Mouse (Mus musculus): ENCODE data around the gene Cwc22. TPM values are rescaled to one million over a fixed set of nuclear protein-coding genes. Genes with fewer than 3 reads are reported as not detected.
A peak's percentile ranks its signal among the peaks of the same experiment; 100 is the strongest.

Cwc22 gene
- polyA plus RNA-seq, 1 experiment from 2014 or later = 18.9 TPM

GRCm38 (mm10) chr2:77944860-77945595 is 1.1 kb downstream of the Cwc22 start:
- no peak for ATAC-seq (ENCODE audit: insufficient number of reproducible peaks, low FRiP score)
- 37% methylated on average over 8 of the region's 8 CpGs for WGBS

GRCm38 (mm10) chr2:77944281-77944680 is 1.9 kb downstream of the Cwc22 start:
- no peak for ATAC-seq (ENCODE audit: insufficient number of reproducible peaks, low FRiP score)
- Histone ChIP-seq H3K36me3 (peaks cover 8% of the 10 kb centered on the region), H3K27me3 (replicated peaks) (no peaks in the 10 kb centered on the region), H3K27ac (ENCODE audit: poor library complexity, severe bottlenecking) (no peak overlapping the region), H3K4me1 (replicated peaks) (peaks cover 6% of the 10 kb centered on the region; the same call in 1 of the 2 replicates), H3K9me3 (replicated peaks) (peaks cover 3% of the 10 kb centered on the region; the same call in 1 of the 2 replicates), H3K9ac (no peak overlapping the region), H3K4me2 (no peak overlapping the region), H3K4me3 (no peak overlapping the region)
- WGBS = 93% methylated on average over 5 of the region's 5 CpGs

More at GRCm38 (mm10) chr2:77944860-77945595, 1.1 kb downstream of the Cwc22 start:
- Histone ChIP-seq H3K9me3 (replicated peaks) (peaks cover 3% of the 10 kb centered on the region; the same call in 1 of the 2 replicates), H3K4me2 (peak overlapping the region; percentile 85), H3K4me1 (replicated peaks) (peaks cover 6% of the 10 kb centered on the region; the same call in 1 of the 2 replicates), H3K27ac (ENCODE audit: poor library complexity, severe bottlenecking) (no peak overlapping the region), H3K36me3 (peaks cover 3% of the 10 kb centered on the region; the same call in 1 of the 2 replicates), H3K27me3 (replicated peaks) (no peaks in the 10 kb centered on the region), H3K4me3 (peak overlapping the region; percentile 70), H3K9ac (peak overlapping the region; percentile 95)

GRCm38 (mm10) chr2:77941944-77942343 is 4.2 kb downstream of the Cwc22 start:
- Histone ChIP-seq H3K4me3 (no peak overlapping the region), H3K27me3 (replicated peaks) (no peaks in the 10 kb centered on the region), H3K9me3 (replicated peaks) (no peaks in the 10 kb centered on the region), H3K4me2 (no peak overlapping the region), H3K4me1 (replicated peaks) (peaks cover 6% of the 10 kb centered on the region; the same call in 1 of the 2 replicates), H3K27ac (ENCODE audit: poor library complexity, severe bottlenecking) (no peak overlapping the region), H3K9ac (no peak overlapping the region), H3K36me3 (peaks cover 9% of the 10 kb centered on the region)
- ATAC-seq (ENCODE audit: insufficient number of reproducible peaks, low FRiP score) = no peak
- 86% methylated on average over 2 of the region's 2 CpGs for WGBS

- Histone ChIP-seq H3K36me3 (peaks cover 35% of the 10 kb centered on the region), H3K4me3 (no peak overlapping the region), H3K27ac (ENCODE audit: poor library complexity, severe bottlenecking) (no peak overlapping the region), H3K4me1 (replicated peaks) (no peaks in the 10 kb centered on the region), H3K27me3 (replicated peaks) (no peaks in the 10 kb centered on the region), H3K9me3 (replicated peaks) (no peaks in the 10 kb centered on the region), H3K4me2 (no peak overlapping the region), H3K9ac (no peak overlapping the region)
- ATAC-seq (ENCODE audit: insufficient number of reproducible peaks, low FRiP score) = no peak
- WGBS = 90% methylated on average over 4 of the region's 4 CpGs
These were observed 7.9 kb downstream of the Cwc22 start for GRCm38 (mm10) chr2:77938317-77938716.

GRCm38 (mm10) chr2:77937818-77938217 is 8.4 kb downstream of the Cwc22 start:
- no peak for ATAC-seq (ENCODE audit: insufficient number of reproducible peaks, low FRiP score)
- H3K4me1 ChIP-seq (replicated peaks) = no peaks in the 10 kb centered on the region
- H3K9ac ChIP-seq = no peak overlapping the region
- no peaks in the 10 kb centered on the region for H3K27me3 ChIP-seq (replicated peaks)
- no peaks in the 10 kb centered on the region for H3K9me3 ChIP-seq (replicated peaks)
- no peak overlapping the region for H3K4me2 ChIP-seq
- H3K27ac ChIP-seq (ENCODE audit: poor library complexity, severe bottlenecking) = no peak overlapping the region
- 90% methylated on average over 3 of the region's 3 CpGs for WGBS
- no peak overlapping the region for H3K4me3 ChIP-seq
- peaks cover 39% of the 10 kb centered on the region for H3K36me3 ChIP-seq

- 94% methylated on average over 4 of the region's 4 CpGs for WGBS
- H3K36me3 ChIP-seq = peaks cover 60% of the 10 kb centered on the region
- no peak for ATAC-seq (ENCODE audit: insufficient number of reproducible peaks, low FRiP score)
These were observed 12.0 kb downstream of the Cwc22 start for GRCm38 (mm10) chr2:77934138-77934537.

GRCm38 (mm10) chr2:77933630-77934029 is 12.5 kb downstream of the Cwc22 start:
- Histone ChIP-seq H3K27ac (ENCODE audit: poor library complexity, severe bottlenecking) (no peak overlapping the region), H3K36me3 (peaks cover 65% of the 10 kb centered on the region)
- ATAC-seq (ENCODE audit: insufficient number of reproducible peaks, low FRiP score) = no peak

More at GRCm38 (mm10) chr2:77934138-77934537, 12.0 kb downstream of the Cwc22 start:
- no peaks in the 10 kb centered on the region for H3K27me3 ChIP-seq (replicated peaks)
- no peak overlapping the region for H3K27ac ChIP-seq (ENCODE audit: poor library complexity, severe bottlenecking)
- no peak overlapping the region for H3K4me3 ChIP-seq
- no peak overlapping the region for H3K4me2 ChIP-seq
- H3K9ac ChIP-seq = no peak overlapping the region
- no peaks in the 10 kb centered on the region for H3K9me3 ChIP-seq (replicated peaks)
- no peaks in the 10 kb centered on the region for H3K4me1 ChIP-seq (replicated peaks)

GRCm38 (mm10) chr2:77931958-77932357 is 14.2 kb downstream of the Cwc22 start:
- H3K9me3 ChIP-seq (replicated peaks) = no peaks in the 10 kb centered on the region
- no peaks in the 10 kb centered on the region for H3K4me1 ChIP-seq (replicated peaks)
- H3K9ac ChIP-seq = no peak overlapping the region
- no peak overlapping the region for H3K4me2 ChIP-seq
- ATAC-seq (ENCODE audit: insufficient number of reproducible peaks, low FRiP score) = no peak
- H3K36me3 ChIP-seq = peaks cover 80% of the 10 kb centered on the region
- no peak overlapping the region for H3K27ac ChIP-seq (ENCODE audit: poor library complexity, severe bottlenecking)
- no peak overlapping the region for H3K4me3 ChIP-seq
- 90% methylated on average over 1 of the region's 1 CpGs for WGBS
- no peaks in the 10 kb centered on the region for H3K27me3 ChIP-seq (replicated peaks)

More at GRCm38 (mm10) chr2:77933630-77934029, 12.5 kb downstream of the Cwc22 start:
- Histone ChIP-seq H3K9me3 (replicated peaks) (no peaks in the 10 kb centered on the region), H3K9ac (no peak overlapping the region), H3K4me1 (replicated peaks) (no peaks in the 10 kb centered on the region), H3K4me3 (no peak overlapping the region), H3K4me2 (no peak overlapping the region), H3K27me3 (replicated peaks) (no peaks in the 10 kb centered on the region)
- WGBS = 82% methylated on average over 2 of the region's 2 CpGs

GRCm38 (mm10) chr2:77928352-77928751 is 17.8 kb downstream of the Cwc22 start:
- Histone ChIP-seq H3K27me3 (replicated peaks) (no peaks in the 10 kb centered on the region), H3K4me2 (no peak overlapping the region), H3K4me3 (no peak overlapping the region), H3K27ac (ENCODE audit: poor library complexity, severe bottlenecking) (no peak overlapping the region), H3K9ac (no peak overlapping the region), H3K9me3 (replicated peaks) (no peaks in the 10 kb centered on the region), H3K4me1 (replicated peaks) (no peaks in the 10 kb centered on the region), H3K36me3 (peaks cover 73% of the 10 kb centered on the region)
- WGBS = 92% methylated on average over 10 of the region's 10 CpGs
- ATAC-seq (ENCODE audit: insufficient number of reproducible peaks, low FRiP score) = no peak

- H3K4me3 ChIP-seq = no peak overlapping the region
- WGBS = 85% methylated on average over 7 of the region's 7 CpGs
- H3K36me3 ChIP-seq = peaks cover 69% of the 10 kb centered on the region
- no peak for ATAC-seq (ENCODE audit: insufficient number of reproducible peaks, low FRiP score)
- no peak overlapping the region for H3K9ac ChIP-seq
- H3K4me2 ChIP-seq = no peak overlapping the region
- no peak overlapping the region for H3K27ac ChIP-seq (ENCODE audit: poor library complexity, severe bottlenecking)
- H3K27me3 ChIP-seq (replicated peaks) = no peaks in the 10 kb centered on the region
- no peaks in the 10 kb centered on the region for H3K9me3 ChIP-seq (replicated peaks)
- no peaks in the 10 kb centered on the region for H3K4me1 ChIP-seq (replicated peaks)
These were observed 19.7 kb downstream of the Cwc22 start for GRCm38 (mm10) chr2:77926468-77926867.

GRCm38 (mm10) chr2:77925997-77926396 is 20.2 kb downstream of the Cwc22 start:
- no peak overlapping the region for H3K4me2 ChIP-seq
- no peaks in the 10 kb centered on the region for H3K4me1 ChIP-seq (replicated peaks)
- H3K9ac ChIP-seq = no peak overlapping the region
- no peaks in the 10 kb centered on the region for H3K9me3 ChIP-seq (replicated peaks)
- ATAC-seq (ENCODE audit: insufficient number of reproducible peaks, low FRiP score) = no peak
- no peak overlapping the region for H3K4me3 ChIP-seq
- no peak overlapping the region for H3K27ac ChIP-seq (ENCODE audit: poor library complexity, severe bottlenecking)
- WGBS = 93% methylated on average over 2 of the region's 2 CpGs
- H3K36me3 ChIP-seq = peaks cover 69% of the 10 kb centered on the region
- no peaks in the 10 kb centered on the region for H3K27me3 ChIP-seq (replicated peaks)

Measured in heart, embryonic 12.5 days (tissue).